Mouse (Mus musculus) embryonic facial prominence, embryonic 11.5 days (tissue): Measurements from ENCODE around the gene Urgcp. TPM values are rescaled to one million over a fixed set of nuclear protein-coding genes. Genes with fewer than 3 reads are reported as not detected.

ENCODE experiments used
- ATAC-seq: fragments of 200-750 bp; cut with Nextera tagmentation; replicated peaks from 2 replicates; pipeline ENCODE4 v1.8.0; 2017; ENCODE audit warnings: low read depth; ENCODE audit not compliant: insufficient number of reproducible peaks, low FRiP score, low TSS enrichment
- DNase-seq: peaks from one replicate; pipeline ENCODE4 v3.0.0-alpha.2; 2015; ENCODE audit warnings: low spot score
- H3K27ac ChIP-seq: fragments of 300-500 bp; sonication (generic); replicated peaks from 2 replicates; pipeline ENCODE4 v1.5.1; 2014; ENCODE audit warnings: mild to moderate bottlenecking, low read depth, low read length, control low read depth
- H3K27me3 ChIP-seq: fragments of 300-500 bp; sonication (generic); 2 replicates; pipeline ENCODE4 v1.6.1; 2014; ENCODE audit warnings: mild to moderate bottlenecking, low read length, moderate library complexity, mixed read lengths; ENCODE audit not compliant: control insufficient read depth, insufficient read depth
- H3K36me3 ChIP-seq: fragments of 300-500 bp; sonication (generic); replicated peaks from 2 replicates; pipeline ENCODE4 v1.6.1; 2014; ENCODE audit warnings: low read depth, mild to moderate bottlenecking, low read length, moderate library complexity, mixed read lengths; ENCODE audit not compliant: control insufficient read depth, insufficient read depth
- H3K4me1 ChIP-seq: fragments of 300-500 bp; sonication (generic); 2 replicates; pipeline ENCODE4 v1.6.1; 2014; ENCODE audit warnings: low read length, mixed read lengths; ENCODE audit not compliant: control insufficient read depth, insufficient read depth
- H3K4me2 ChIP-seq: fragments of 300-500 bp; sonication (generic); 2 replicates; pipeline ENCODE4 v1.6.1; 2014; ENCODE audit warnings: low read depth, mild to moderate bottlenecking, control low read depth, low read length, moderate library complexity
- H3K4me3 ChIP-seq: fragments of 300-500 bp; sonication (generic); 2 replicates; pipeline ENCODE4 v1.5.1; 2014; ENCODE audit warnings: low read depth, low read length, control low read depth
- H3K9ac ChIP-seq: fragments of 300-500 bp; sonication (generic); replicated peaks from 2 replicates; pipeline ENCODE4 v1.6.1; 2014; ENCODE audit warnings: mild to moderate bottlenecking, control low read depth, low read length
- H3K9me3 ChIP-seq: fragments of 300-500 bp; sonication (generic); replicated peaks from 2 replicates; pipeline ENCODE4 v1.6.1; 2016; ENCODE audit warnings: mild to moderate bottlenecking, low read length, inconsistent platforms, mixed read lengths; ENCODE audit not compliant: control insufficient read depth
- WGBS: fragments of 180-500 bp; shearing (Covaris S2); extraction: QIAGEN DNeasy Blood & Tissue Kit; methylation state at CpG from one replicate; pipeline ENCODE4 v1.1.7; 2014; 5-methylcytosine and 5-hydroxymethylcytosine counted together
- polyA plus RNA-seq: library from polyadenylated mRNA; unstranded; fragments of >200 nt; fragmentation: Nextera tagmentation; extraction: Ambion mirVana; gene quantifications from 2 replicates; pipeline ENCODE4 v1.2.1, GENCODE M21; 2014

The Urgcp gene
- polyA plus RNA-seq, 1 experiment from 2014 or later, result 9.4 TPM

GRCm38 (mm10) chr11:5802005-5802404 lies 39.8 kb upstream of the Urgcp start:
- H3K27ac ChIP-seq, result no peak overlapping the region
- H3K27me3 ChIP-seq, result no peaks in the 10 kb centered on the region
- no peak overlapping the region for H3K4me3 ChIP-seq
- 0 out of 2 replicates have a peak, but pooled peaks cover 4% of the 10 kb centered on the region for H3K4me1 ChIP-seq
- H3K36me3 ChIP-seq, result peaks cover 22% of the 10 kb centered on the region
- WGBS, result 65% methylated on average over 12 of the region's 12 CpGs
- ATAC-seq (no peak), DNase-seq (no peak)
- no peaks in the 10 kb centered on the region for H3K9me3 ChIP-seq
- H3K9ac ChIP-seq, result no peak overlapping the region
- H3K4me2 ChIP-seq, result no peak overlapping the region

GRCm38 (mm10) chr11:5801511-5801910 lies 39.3 kb upstream of the Urgcp start:
- Histone ChIP-seq H3K4me2 (no peak overlapping the region), H3K4me1 (0 out of 2 replicates have a peak, but pooled peaks cover 4% of the 10 kb centered on the region), H3K9ac (no peak overlapping the region), H3K9me3 (no peaks in the 10 kb centered on the region), H3K27ac (no peak overlapping the region), H3K27me3 (no peaks in the 10 kb centered on the region), H3K36me3 (peaks cover 24% of the 10 kb centered on the region), H3K4me3 (no peak overlapping the region)
- no peak for ATAC-seq
- 92% methylated on average over 16 of the region's 16 CpGs for WGBS
- DNase-seq, result no peak

GRCm38 (mm10) chr11:5799621-5800490 lies 37.7 kb upstream of the Urgcp start:
- 91% methylated on average over 17 of the region's 17 CpGs for WGBS
- no peak for DNase-seq
- H3K36me3 ChIP-seq, result peaks cover 27% of the 10 kb centered on the region

GRCm38 (mm10) chr11:5797928-5798327 lies 35.8 kb upstream of the Urgcp start:
- Histone ChIP-seq H3K9ac (no peak overlapping the region), H3K36me3 (peaks cover 29% of the 10 kb centered on the region), H3K27ac (no peak overlapping the region), H3K27me3 (no peaks in the 10 kb centered on the region), H3K4me2 (no peak overlapping the region), H3K4me3 (no peak overlapping the region), H3K4me1 (no peaks in the 10 kb centered on the region), H3K9me3 (no peaks in the 10 kb centered on the region)
- 84% methylated on average over 5 of the region's 5 CpGs for WGBS
- ATAC-seq (no peak), DNase-seq (no peak)

More at GRCm38 (mm10) chr11:5799621-5800490, 37.7 kb upstream of the Urgcp start:
- Histone ChIP-seq H3K27me3 (no peaks in the 10 kb centered on the region), H3K4me3 (no peak overlapping the region), H3K4me1 (0 out of 2 replicates have a peak, but pooled peaks cover 4% of the 10 kb centered on the region), H3K4me2 (no peak overlapping the region), H3K9me3 (no peaks in the 10 kb centered on the region), H3K9ac (no peak overlapping the region), H3K27ac (no peak overlapping the region)
- no peak for ATAC-seq

- Histone ChIP-seq H3K4me1 (no peaks in the 10 kb centered on the region), H3K9ac (no peak overlapping the region), H3K4me3 (no peak overlapping the region), H3K9me3 (no peaks in the 10 kb centered on the region), H3K27ac (no peak overlapping the region), H3K36me3 (peaks cover 29% of the 10 kb centered on the region), H3K4me2 (no peak overlapping the region), H3K27me3 (no peaks in the 10 kb centered on the region)
- WGBS, result 70% methylated on average over 11 of the region's 11 CpGs
- DNase-seq, result no peak
- ATAC-seq, result no peak
Observed at GRCm38 (mm10) chr11:5797371-5797770, 35.2 kb upstream of the Urgcp start.

GRCm38 (mm10) chr11:5796939-5797338 lies 34.8 kb upstream of the Urgcp start:
- Histone ChIP-seq H3K4me2 (no peak overlapping the region), H3K27ac (no peak overlapping the region), H3K4me1 (no peaks in the 10 kb centered on the region), H3K36me3 (peaks cover 32% of the 10 kb centered on the region), H3K4me3 (no peak overlapping the region), H3K9ac (no peak overlapping the region), H3K27me3 (no peaks in the 10 kb centered on the region), H3K9me3 (no peaks in the 10 kb centered on the region)
- no peak for ATAC-seq
- 82% methylated on average over 15 of the region's 15 CpGs for whole genome bisulfite sequencing
- no peak for DNase-seq

GRCm38 (mm10) chr11:5795706-5796105 lies 33.5 kb upstream of the Urgcp start:
- no peak for DNase-seq
- no peak overlapping the region for H3K9ac ChIP-seq
- peaks cover 32% of the 10 kb centered on the region for H3K36me3 ChIP-seq
- no peak overlapping the region for H3K4me3 ChIP-seq
- 91% methylated on average over 7 of the region's 7 CpGs for WGBS
- H3K27ac ChIP-seq, result no peak overlapping the region
- no peak for ATAC-seq
- no peak overlapping the region for H3K4me2 ChIP-seq
- no peaks in the 10 kb centered on the region for H3K27me3 ChIP-seq
- no peaks in the 10 kb centered on the region for H3K9me3 ChIP-seq
- no peaks in the 10 kb centered on the region for H3K4me1 ChIP-seq

- Histone ChIP-seq H3K27me3 (no peaks in the 10 kb centered on the region), H3K36me3 (peaks cover 32% of the 10 kb centered on the region), H3K9me3 (no peaks in the 10 kb centered on the region), H3K4me3 (no peak overlapping the region), H3K4me2 (no peak overlapping the region), H3K9ac (no peak overlapping the region), H3K27ac (no peak overlapping the region), H3K4me1 (no peaks in the 10 kb centered on the region)
- no peak for ATAC-seq
- WGBS, result 92% methylated on average over 9 of the region's 9 CpGs
- no peak for DNase-seq
Observed at GRCm38 (mm10) chr11:5795290-5795689, 33.1 kb upstream of the Urgcp start.
